Mouse (Mus musculus) liver, embryonic 11.5 days (tissue): ENCODE measurements around the gene Nova2. TPM values are rescaled to one million over a fixed set of nuclear protein-coding genes. Genes with fewer than 3 reads are reported as not detected.

Experiments
- ATAC-seq: fragments of 200-750 bp; cut with Nextera tagmentation; replicated peaks from 2 replicates; pipeline ENCODE4 v1.8.0; 2017; ENCODE audit warnings: moderate number of reproducible peaks, mild to moderate bottlenecking, moderate TSS enrichment, moderate library complexity; ENCODE audit not compliant: low FRiP score
- DNase-seq: peaks from one replicate; pipeline ENCODE4 v3.0.0-alpha.2; 2017; ENCODE audit warnings: low spot score
- H3K27ac ChIP-seq: fragments of 300-500 bp; sonication (generic); 2 replicates; pipeline ENCODE4 v1.5.1; 2014; ENCODE audit warnings: mild to moderate bottlenecking, low read depth, low read length, control low read depth
- H3K27me3 ChIP-seq: fragments of 300-500 bp; sonication (generic); replicated peaks from 2 replicates; pipeline ENCODE4 v1.6.1; 2014; ENCODE audit warnings: low read length, mixed read lengths; ENCODE audit not compliant: control insufficient read depth, insufficient read depth
- H3K36me3 ChIP-seq: fragments of 300-500 bp; sonication (generic); 2 replicates; pipeline ENCODE4 v1.6.1; 2014; ENCODE audit warnings: mild to moderate bottlenecking, low read length, moderate library complexity, mixed read lengths; ENCODE audit not compliant: control insufficient read depth, insufficient read depth
- H3K4me1 ChIP-seq: fragments of 300-500 bp; sonication (generic); replicated peaks from 2 replicates; pipeline ENCODE4 v1.6.1; 2014; ENCODE audit warnings: low read length, mixed read lengths; ENCODE audit not compliant: control insufficient read depth, insufficient read depth
- H3K4me2 ChIP-seq: fragments of 300-500 bp; sonication (generic); 2 replicates; pipeline ENCODE4 v1.6.1; 2014; ENCODE audit warnings: mild to moderate bottlenecking, control low read depth, moderate library complexity
- H3K4me3 ChIP-seq: fragments of 300-500 bp; sonication (generic); 2 replicates; pipeline ENCODE4 v1.5.1; 2014; ENCODE audit warnings: low read depth, low read length, control low read depth
- H3K9ac ChIP-seq: fragments of 300-500 bp; sonication (generic); 2 replicates; pipeline ENCODE4 v1.6.1; 2014; ENCODE audit warnings: low read depth, low read length, control low read depth
- H3K9me3 ChIP-seq: fragments of 300-500 bp; sonication (generic); 2 replicates; pipeline ENCODE4 v1.6.1; 2016; ENCODE audit warnings: low read length, inconsistent platforms, mixed read lengths; ENCODE audit not compliant: control insufficient read depth
- WGBS: fragments of 180-500 bp; shearing (Covaris S2); extraction: QIAGEN DNeasy Blood & Tissue Kit; methylation state at CpG from one replicate; pipeline ENCODE4 v1.1.7; 2014; 5-methylcytosine and 5-hydroxymethylcytosine counted together
- polyA plus RNA-seq: library from polyadenylated mRNA; unstranded; fragments of >200 nt; fragmentation: Nextera tagmentation; extraction: Ambion mirVana; gene quantifications from 2 replicates; pipeline ENCODE4 v1.2.1, GENCODE M21; 2014

The Nova2 gene
- polyA plus RNA-seq, 1 experiment from 2014 or later: 0.41 TPM

- H3K27ac ChIP-seq: no peak overlapping the region
- H3K36me3 ChIP-seq: peaks cover 4% of the 10 kb centered on the region; the same call in 1 of the 2 replicates
- H3K4me2 ChIP-seq: peak overlapping the region; percentile 74
- no peaks in the 10 kb centered on the region for H3K9me3 ChIP-seq
- H3K4me3 ChIP-seq: peak overlapping the region; percentile 39
- peaks cover 18% of the 10 kb centered on the region for H3K27me3 ChIP-seq
- DNase-seq: peak; percentile 68
- peak; percentile 77 for ATAC-seq
- peaks cover 15% of the 10 kb centered on the region for H3K4me1 ChIP-seq
- H3K9ac ChIP-seq: peak overlapping the region; percentile 46; the same call in 1 of the 2 replicates
- 3% methylated on average over 41 of the region's 41 CpGs for WGBS
Observed at GRCm38 (mm10) chr7:18893651-18894430, 31.8 kb upstream of the Nova2 start.

DNA sequence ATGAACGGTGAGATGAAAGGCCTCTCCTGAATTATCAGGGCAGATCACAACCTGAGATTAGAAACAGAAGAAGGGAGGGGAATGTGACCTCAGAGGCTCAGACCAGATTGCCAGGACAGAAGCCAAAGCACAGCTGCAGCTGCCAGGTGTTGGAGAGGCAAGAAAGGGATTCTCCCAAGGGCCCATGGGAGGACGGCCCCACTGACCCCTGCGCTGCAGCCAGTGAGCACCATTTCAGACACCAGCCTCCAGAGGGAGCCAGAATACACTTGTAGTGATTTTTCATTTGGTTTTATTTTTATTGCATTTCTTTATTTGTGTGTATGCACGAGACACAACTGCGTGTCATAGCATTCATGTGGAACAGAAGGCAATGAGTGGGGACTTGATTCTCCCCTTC is 29.2 kb upstream of the Nova2 start:
- Histone ChIP-seq H3K27me3 (peaks cover 18% of the 10 kb centered on the region), H3K36me3 (peaks cover 4% of the 10 kb centered on the region; the same call in 1 of the 2 replicates), H3K4me1 (peaks cover 15% of the 10 kb centered on the region), H3K27ac (no peak overlapping the region), H3K4me3 (no peak overlapping the region), H3K9me3 (no peaks in the 10 kb centered on the region), H3K4me2 (no peak overlapping the region), H3K9ac (no peak overlapping the region)
- no peak for ATAC-seq
- 51% methylated on average over 5 of the region's 5 CpGs for WGBS
- DNase-seq: no peak

- no peak for ATAC-seq
- WGBS: 72% methylated on average over 2 of the region's 2 CpGs
- Histone ChIP-seq H3K9me3 (no peaks in the 10 kb centered on the region), H3K27me3 (no peaks in the 10 kb centered on the region), H3K4me3 (no peak overlapping the region), H3K9ac (no peak overlapping the region), H3K4me1 (no peaks in the 10 kb centered on the region), H3K4me2 (no peak overlapping the region), H3K36me3 (peaks cover 11% of the 10 kb centered on the region; the same call in 1 of the 2 replicates), H3K27ac (no peak overlapping the region)
- no peak for DNase-seq
Observed at GRCm38 (mm10) chr7:18900513-18900912, 25.2 kb upstream of the Nova2 start.

- H3K27ac ChIP-seq: no peak overlapping the region
- peaks cover 11% of the 10 kb centered on the region; the same call in 1 of the 2 replicates for H3K36me3 ChIP-seq
- no peaks in the 10 kb centered on the region for H3K4me1 ChIP-seq
- no peak for ATAC-seq
- H3K9me3 ChIP-seq: no peaks in the 10 kb centered on the region
- WGBS: 64% methylated on average over 3 of the region's 3 CpGs
- H3K9ac ChIP-seq: no peak overlapping the region
- H3K4me3 ChIP-seq: no peak overlapping the region
- no peaks in the 10 kb centered on the region for H3K27me3 ChIP-seq
- no peak for DNase-seq
- no peak overlapping the region for H3K4me2 ChIP-seq
Observed at GRCm38 (mm10) chr7:18902486-18902885, 23.2 kb upstream of the Nova2 start.

DNA sequence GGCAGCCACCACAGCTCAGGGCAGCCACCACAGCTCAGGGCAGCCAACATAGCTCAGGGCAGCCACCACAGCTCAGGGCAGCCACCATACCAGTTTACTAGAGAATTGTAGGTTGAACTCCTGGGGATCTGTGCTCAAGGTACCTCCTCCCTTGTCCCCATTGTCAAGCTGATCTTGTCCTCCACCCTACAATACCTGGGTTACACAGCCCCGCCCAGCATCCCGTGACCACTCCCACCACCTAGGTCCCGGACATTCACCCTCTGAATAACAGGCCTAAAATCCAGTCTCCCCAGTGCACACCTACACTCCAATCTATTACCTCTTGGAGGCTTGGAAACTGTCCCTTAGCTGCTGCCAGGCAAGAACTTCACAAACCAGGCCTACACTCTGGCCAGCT is 20.7 kb upstream of the Nova2 start:
- Histone ChIP-seq H3K27ac (no peak overlapping the region), H3K9ac (no peak overlapping the region), H3K4me3 (no peak overlapping the region), H3K4me1 (peaks cover 9% of the 10 kb centered on the region; the same call in 1 of the 2 replicates), H3K4me2 (no peak overlapping the region), H3K27me3 (no peaks in the 10 kb centered on the region), H3K36me3 (peaks cover 7% of the 10 kb centered on the region; the same call in 1 of the 2 replicates), H3K9me3 (no peaks in the 10 kb centered on the region)
- DNase-seq: no peak
- no peak for ATAC-seq
- 81% methylated on average over 3 of the region's 3 CpGs for WGBS

- H3K4me1 ChIP-seq: peaks cover 12% of the 10 kb centered on the region; the same call in 1 of the 2 replicates
- H3K9ac ChIP-seq: peak overlapping the region; percentile 73
- peak; percentile 35 for ATAC-seq
- H3K27me3 ChIP-seq: no peaks in the 10 kb centered on the region
- WGBS: 6% methylated on average over 17 of the region's 17 CpGs
- peak overlapping the region; percentile 84 for H3K4me3 ChIP-seq
- H3K9me3 ChIP-seq: no peaks in the 10 kb centered on the region
- H3K36me3 ChIP-seq: no peaks in the 10 kb centered on the region
- no peak overlapping the region for H3K27ac ChIP-seq
- DNase-seq: no peak
- H3K4me2 ChIP-seq: peak overlapping the region; percentile 85
Observed at GRCm38 (mm10) chr7:18909797-18910196, 15.9 kb upstream of the Nova2 start.

- Histone ChIP-seq H3K27me3 (no peaks in the 10 kb centered on the region), H3K9me3 (no peaks in the 10 kb centered on the region), H3K4me3 (peak within 1 kb of the TSS; percentile 84), H3K9ac (peak within 1 kb of the TSS; percentile 73), H3K27ac (no peak within 1 kb of the TSS), H3K4me2 (peak within 1 kb of the TSS; percentile 85), H3K4me1 (peaks cover 12% of the 10 kb centered on the region; the same call in 1 of the 2 replicates), H3K36me3 (no peaks in the 10 kb centered on the region)
- DNase-seq: peak; percentile 92
- WGBS: 0% methylated on average over 33 of the region's 33 CpGs
- peak; percentile 97 for ATAC-seq
Observed at GRCm38 (mm10) chr7:18910241-18910831, 15.4 kb upstream of the Nova2 start, which contains the start of gene Ccdc61. Ccdc61 (minus strand) TSS chr7:18910415.

DNA sequence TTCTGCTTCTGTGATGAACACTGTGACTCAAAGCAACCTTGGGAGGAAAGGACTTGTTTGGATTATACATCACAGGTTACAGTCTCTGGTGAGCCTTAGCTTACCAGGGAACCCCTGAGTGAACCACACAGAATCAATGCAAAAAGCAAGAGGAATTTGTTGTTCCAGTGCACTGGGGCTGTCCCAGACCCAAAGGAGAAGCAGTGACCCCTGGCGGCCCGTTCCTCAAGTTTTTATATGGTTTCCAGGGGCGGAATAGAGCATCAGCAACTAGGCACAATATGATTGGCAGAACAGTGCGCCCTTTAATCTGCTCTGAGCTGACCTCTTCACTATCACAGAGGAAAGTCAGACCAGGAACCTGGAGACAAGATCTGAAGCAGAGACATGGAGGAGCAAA is 9.4 kb upstream of the Nova2 start:
- Histone ChIP-seq H3K9ac (no peak overlapping the region), H3K4me2 (no peak overlapping the region), H3K27ac (no peak overlapping the region), H3K9me3 (no peaks in the 10 kb centered on the region), H3K4me3 (no peak overlapping the region), H3K4me1 (no peaks in the 10 kb centered on the region), H3K27me3 (no peaks in the 10 kb centered on the region), H3K36me3 (no peaks in the 10 kb centered on the region)
- DNase-seq (no peak), ATAC-seq (no peak)
- WGBS: 63% methylated on average over 4 of the region's 4 CpGs
